Mouse (Mus musculus) monocyte, adult 2 months (primary cell): ENCODE results near the gene Corin.

ENCODE experiments used
- DNase-seq, 2 experiments: peaks; one replicate each; pipeline ENCODE4 v3.0.0; 2022; ENCODE audit warnings: low spot score in 2 of 2, low read depth in 1 of 2

The Corin gene

GRCm38 (mm10) chr5:72330648-72331047 lies 173.6 kb downstream of the Corin start:
- no peak for DNase-seq

- DNase-seq = no peak
These were observed 174.8 kb downstream of the Corin start for GRCm38 (mm10) chr5:72329453-72329852.

- no peak for DNase-seq
These were observed 189.0 kb downstream of the Corin start for GRCm38 (mm10) chr5:72315282-72315681.

- no peak for DNase-seq
These were observed 205.7 kb downstream of the Corin start for GRCm38 (mm10) chr5:72298418-72299104.

- no peak for DNase-seq
These were observed 219.2 kb downstream of the Corin start for GRCm38 (mm10) chr5:72285077-72285476.

GRCm38 (mm10) chr5:72282907-72283306 lies 221.4 kb downstream of the Corin start:
- no peak for DNase-seq

GRCm38 (mm10) chr5:72269652-72270051 lies 234.6 kb downstream of the Corin start:
- peak in 1 of 2 experiments; percentile 8 for DNase-seq

- DNase-seq = no peak
These were observed 235.1 kb downstream of the Corin start for GRCm38 (mm10) chr5:72269204-72269603.

- no peak for DNase-seq
These were observed 237.2 kb downstream of the Corin start for GRCm38 (mm10) chr5:72266955-72267535.

- DNase-seq = no peak
These were observed 240.0 kb downstream of the Corin start for GRCm38 (mm10) chr5:72264195-72264751.

- DNase-seq = no peak
These were observed 242.4 kb downstream of the Corin start for GRCm38 (mm10) chr5:72261802-72262324.

GRCm38 (mm10) chr5:72259298-72259621 lies 245.0 kb downstream of the Corin start:
- no peak for DNase-seq

- DNase-seq = no peak
These were observed 245.6 kb downstream of the Corin start for GRCm38 (mm10) chr5:72258409-72259297.

- no peak for DNase-seq
These were observed 247.2 kb downstream of the Corin start for GRCm38 (mm10) chr5:72257084-72257483.

- DNase-seq = no peak
These were observed 249.3 kb downstream of the Corin start for GRCm38 (mm10) chr5:72254958-72255357.

- DNase-seq = no peak
These were observed 254.1 kb downstream of the Corin start for GRCm38 (mm10) chr5:72250180-72250579.
